Mouse (Mus musculus) heart, adult 2 months (tissue): ENCODE data around the gene H2-Eb2.

ENCODE experiments used
- CTCF ChIP-seq: fragments of 200-600 bp; IDR thresholded peaks from 2 replicates; pipeline ENCODE4 v1.8.1; 2022; ENCODE audit warnings: antibody characterized with exemption, mild to moderate bottlenecking, moderate library complexity
- POLR2A ChIP-seq: fragments of 200-500 bp; IDR thresholded peaks from 2 replicates; pipeline ENCODE4 v1.6.1; 2011; ENCODE audit warnings: mild to moderate bottlenecking, low read depth, low read length, control low read depth; ENCODE audit not compliant: insufficient read depth

GRCm38 (mm10) chr17:34299356-34299755 lies 26.1 kb upstream of the H2-Eb2 start:
- TF ChIP-seq CTCF (no peak), POLR2A (no peak)
